Mouse (Mus musculus) bone marrow macrophage, adult 2 months (primary cell): ENCODE results near the gene Gm13030.

ENCODE experiments used
- CTCF ChIP-seq: IDR thresholded peaks from 2 replicates; pipeline ENCODE4 v1.5.1; 2012; ENCODE audit warnings: low read depth, mild to moderate bottlenecking, low read length, moderate library complexity
- POLR2A ChIP-seq: IDR thresholded peaks from 2 replicates; pipeline ENCODE4 v1.6.1; 2012; ENCODE audit warnings: mild to moderate bottlenecking, low read depth, low read length, borderline replicate concordance

DNA sequence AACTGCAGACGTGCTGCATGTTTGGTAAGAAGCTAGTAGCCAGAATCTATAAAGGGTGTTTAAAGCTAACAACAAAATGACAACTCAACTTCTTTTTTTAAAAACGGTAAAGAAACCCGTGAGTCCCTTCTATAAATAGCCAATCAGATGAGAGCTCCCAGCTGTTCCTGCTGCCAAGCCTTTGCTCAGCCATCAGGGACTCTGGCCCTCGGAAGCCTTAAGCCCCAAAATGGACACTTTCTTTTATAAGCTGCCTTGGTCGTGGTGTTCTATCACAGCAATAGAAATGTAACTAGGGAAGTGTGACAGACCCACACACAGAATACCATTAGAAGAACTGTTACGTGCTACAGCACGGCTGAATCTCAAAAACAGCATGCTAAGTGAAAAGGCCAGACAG, 25.6 kb upstream of the Gm13030 start:
- TF ChIP-seq CTCF (no peak), POLR2A (no peak)
